Mouse (Mus musculus) mature B cell (primary cell): ENCODE results near the gene Mcrs1.

ENCODE experiments used
- in situ Hi-C: fragments of 300-500 bp; cut with MboI; formaldehyde crosslinking; loops from 2 replicates; pipeline ENCODE4 v1.14.3; 2019

Gene Mcrs1

GRCm38 (mm10) chr15:99213183-99213582 lies 38.6 kb downstream of the Mcrs1 start:
- in situ Hi-C loops, result no loop called here

DNA sequence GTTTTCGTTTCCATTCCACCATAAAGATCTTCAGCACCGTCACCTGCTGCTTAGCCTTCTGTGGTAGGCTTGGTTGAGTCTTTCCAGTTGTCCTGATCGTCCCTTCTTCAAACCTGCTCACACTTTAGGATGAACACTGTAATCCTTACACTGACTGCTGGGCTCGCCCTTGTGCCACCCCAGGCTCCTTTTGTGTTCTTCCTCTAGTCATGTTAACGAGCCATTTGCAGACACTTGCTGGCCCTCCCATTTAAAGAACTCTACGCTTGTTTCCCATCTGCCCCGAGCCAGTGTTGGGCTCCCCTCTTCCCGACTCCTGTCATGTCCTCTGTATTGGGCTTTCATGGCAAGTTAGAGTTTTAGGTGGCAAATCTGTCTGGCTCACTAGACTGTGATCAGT lies 45.8 kb downstream of the Mcrs1 start:
- in situ Hi-C loops, result no loop called here

DNA sequence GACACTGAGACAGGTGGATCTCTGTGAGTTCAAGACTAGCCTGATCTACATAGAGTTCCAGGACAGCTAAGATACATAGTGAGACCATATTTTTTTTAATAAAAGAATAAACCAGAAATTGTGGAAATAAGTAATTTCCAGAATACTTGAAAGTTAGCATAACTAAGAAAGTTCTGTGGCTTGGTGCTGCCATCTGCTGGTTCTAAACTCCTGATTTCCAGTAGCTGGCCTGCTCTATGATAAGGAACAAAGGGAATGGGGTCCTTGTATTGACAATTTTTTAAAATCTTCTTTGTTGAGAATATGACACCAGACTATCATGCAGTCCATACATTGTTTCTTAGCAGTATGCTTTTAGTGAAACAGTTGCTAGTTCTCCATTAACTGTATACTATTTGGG lies 53.0 kb downstream of the Mcrs1 start:
- in situ Hi-C loops, result no loop called here

DNA sequence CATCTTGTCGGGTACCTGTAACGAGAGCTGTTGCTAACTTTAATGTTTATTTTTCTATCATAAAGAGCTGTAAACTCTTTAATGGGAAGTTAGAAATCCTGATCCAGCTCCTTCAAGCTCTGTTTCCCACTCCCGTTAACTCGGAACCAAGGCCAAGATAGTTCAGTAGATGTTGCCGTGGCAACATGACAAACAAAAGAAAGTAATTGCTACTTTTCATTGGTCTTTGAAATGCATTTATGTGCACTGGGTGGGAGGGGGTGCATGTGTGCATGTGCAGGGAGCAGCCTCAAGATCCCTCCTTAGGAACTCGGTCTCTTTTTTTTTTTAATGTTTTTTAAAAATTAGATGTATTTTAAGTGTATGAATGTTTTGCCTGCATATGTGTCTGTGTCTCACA lies 56.7 kb downstream of the Mcrs1 start:
- in situ Hi-C loops, result no loop called here

DNA sequence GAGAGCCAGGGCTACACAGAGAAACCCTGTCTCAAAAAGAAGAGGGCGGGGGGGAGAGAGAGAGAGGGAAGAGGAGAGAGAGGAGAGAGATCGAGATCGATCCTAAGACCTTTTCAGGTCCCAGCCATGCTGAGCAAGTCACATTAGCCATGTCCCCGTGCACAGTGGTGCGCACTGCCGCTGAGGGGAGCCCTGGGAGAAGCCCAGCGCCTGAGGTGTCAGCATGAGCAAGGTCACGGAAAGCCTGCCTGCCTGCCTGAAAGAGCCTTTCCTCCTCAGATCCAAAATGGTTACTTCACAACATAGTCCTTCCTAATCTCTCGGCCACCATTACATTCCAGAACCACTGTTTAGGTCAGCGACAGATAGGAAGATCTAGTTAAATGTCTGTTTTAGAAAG lies 57.4 kb downstream of the Mcrs1 start:
- in situ Hi-C loops, result no loop called here
